Mouse (Mus musculus) right cerebral cortex, adult 18-20 months (tissue): ENCODE results near the gene Arrdc4.
A peak's percentile ranks its signal among the peaks of the same experiment; 100 is the strongest.

Source experiments
- DNase-seq: peaks from one replicate; pipeline ENCODE4 v3.0.0; 2022; ENCODE audit warnings: mixed read lengths

Gene Arrdc4

DNA sequence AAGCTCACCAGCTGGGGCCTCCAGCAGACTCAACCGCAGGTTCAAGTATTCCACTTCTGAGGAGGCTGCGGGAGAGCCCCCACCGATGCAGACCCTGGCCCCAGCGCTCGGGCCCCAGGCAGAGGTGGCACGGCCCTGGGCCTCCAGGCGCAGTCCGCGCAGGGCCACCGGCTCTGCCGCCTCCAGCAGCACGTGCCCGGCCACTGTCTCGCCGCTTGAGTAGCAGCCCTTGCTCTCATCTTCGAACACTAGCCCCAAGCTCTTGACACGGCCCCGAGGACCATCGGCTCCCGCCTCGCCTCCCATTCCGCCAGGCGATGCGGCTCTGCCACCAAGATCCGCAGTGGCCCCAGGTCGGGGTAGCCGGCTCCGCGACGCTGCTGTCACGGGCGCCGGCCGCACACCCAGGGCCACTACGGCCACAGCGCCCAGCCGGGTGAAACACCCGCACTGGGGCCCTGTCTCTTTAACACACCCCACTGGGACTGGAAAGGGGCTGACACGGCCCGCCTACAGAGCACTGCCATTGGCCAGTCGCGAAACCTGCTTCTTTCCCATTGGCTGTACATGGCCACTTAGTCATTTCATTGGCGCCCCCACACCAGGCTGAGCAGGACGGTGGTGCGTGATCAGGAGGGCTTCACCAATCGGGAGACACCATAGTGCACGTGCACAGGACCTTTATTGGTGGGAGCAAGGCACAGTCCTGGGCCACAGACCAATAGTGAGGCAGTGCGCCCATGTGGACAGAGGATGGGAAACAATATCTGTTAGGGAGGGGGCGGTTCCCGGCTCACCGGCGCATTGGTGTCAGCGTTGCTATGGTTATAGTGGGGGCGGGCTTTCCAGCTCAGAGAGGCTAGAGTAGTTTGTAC, at the start of gene Arrdc4:
Arrdc4 (minus strand) TSS at position 481 of the 875 bp plus-strand sequence.
- peak; percentile 99 for DNase-seq

DNA sequence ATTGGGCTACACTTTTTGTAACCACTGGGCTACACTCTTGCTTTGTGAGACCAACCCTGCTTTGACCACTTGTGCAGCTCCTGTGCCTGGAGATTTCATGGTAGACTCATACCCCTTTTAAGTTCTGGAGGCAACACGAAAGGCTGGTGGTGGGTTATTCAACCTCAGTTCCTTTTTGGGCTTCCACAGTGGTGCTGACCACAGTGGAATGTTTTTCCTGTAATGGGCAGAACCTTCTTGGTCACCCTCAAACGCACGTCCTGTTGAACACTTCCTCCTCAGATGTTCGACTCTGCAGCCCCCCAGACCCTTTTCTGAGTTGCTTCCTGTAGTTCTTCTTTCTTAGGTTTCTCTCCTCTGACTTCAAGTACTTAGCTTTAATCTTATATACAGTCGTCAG, 46.5 kb upstream of the Arrdc4 start:
- no peak for DNase-seq

DNA sequence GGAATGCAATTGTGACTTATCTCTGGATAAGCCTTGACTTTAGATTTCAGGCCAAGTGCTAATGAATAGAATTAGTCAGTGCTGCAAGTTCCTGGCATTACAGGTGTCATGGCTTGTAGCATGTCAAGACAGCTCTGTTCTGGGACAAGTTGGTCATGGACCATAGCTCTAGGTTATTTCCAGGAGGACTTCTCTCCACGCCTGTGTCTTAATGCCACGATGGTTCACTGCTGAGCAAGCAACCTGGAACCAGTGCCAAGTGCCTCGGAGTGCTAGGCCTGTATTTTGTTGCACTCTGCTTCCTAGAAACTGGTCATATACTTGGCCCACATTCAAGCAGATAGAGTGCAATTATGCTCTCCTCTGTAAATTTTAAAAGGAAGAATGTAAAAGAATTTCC, 39.7 kb upstream of the Arrdc4 start:
- no peak for DNase-seq

DNA sequence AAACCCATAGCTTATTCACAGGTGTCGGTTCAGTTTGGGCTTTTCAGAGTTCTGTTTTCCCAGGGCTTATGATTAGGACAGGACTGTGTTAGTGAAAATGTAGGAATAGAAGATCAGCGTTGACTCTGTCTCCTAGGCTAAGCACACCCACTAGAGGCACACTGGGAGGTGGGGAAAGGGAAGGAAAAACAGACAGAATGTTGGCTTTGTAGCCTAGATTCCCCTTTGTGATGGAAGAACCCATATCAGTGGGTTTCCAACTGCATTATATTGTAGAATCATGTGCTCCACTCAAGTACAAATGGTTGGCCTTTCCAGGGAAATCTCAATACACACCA, 22.7 kb upstream of the Arrdc4 start:
- DNase-seq: no peak

DNA sequence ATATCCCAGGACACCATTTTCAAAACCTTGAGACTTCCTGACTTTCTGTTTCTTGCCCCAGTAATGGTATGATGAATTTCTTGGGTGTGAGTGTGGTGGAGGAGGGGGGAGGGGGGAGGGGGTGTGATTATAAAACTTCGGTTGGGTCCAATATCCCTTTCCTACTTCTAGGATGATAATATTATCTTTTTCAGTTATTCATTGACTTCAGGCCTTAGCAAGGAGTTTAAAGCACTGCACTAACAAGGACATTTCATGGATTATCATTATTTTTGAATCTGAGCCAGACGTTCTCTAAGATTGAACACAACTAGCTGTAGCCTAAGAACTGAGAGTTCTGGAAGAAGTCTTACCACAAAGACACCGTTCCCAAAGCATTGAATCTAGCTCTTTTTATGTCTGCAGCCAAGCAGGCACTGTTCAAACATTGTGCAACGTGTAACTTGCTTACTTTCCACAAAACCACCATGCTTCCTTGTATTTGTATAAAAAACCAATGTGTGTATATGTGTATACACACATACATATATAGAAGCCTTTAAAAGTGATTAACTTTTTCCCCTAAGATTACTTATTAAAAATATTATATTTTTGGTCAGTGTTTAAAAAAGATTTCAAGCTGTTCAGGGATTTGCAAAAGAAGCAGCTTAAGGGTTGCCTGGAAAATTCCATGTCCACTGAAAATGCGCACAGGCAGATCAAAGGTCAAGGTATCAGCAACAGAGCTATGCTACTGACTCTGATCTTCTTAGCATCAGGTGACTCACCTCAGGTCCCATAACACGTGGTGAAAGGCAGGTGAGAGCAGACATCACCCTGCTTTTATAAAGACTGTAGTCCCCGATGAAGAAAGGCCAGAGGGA, 22.1 kb upstream of the Arrdc4 start:
- DNase-seq: no peak

DNA sequence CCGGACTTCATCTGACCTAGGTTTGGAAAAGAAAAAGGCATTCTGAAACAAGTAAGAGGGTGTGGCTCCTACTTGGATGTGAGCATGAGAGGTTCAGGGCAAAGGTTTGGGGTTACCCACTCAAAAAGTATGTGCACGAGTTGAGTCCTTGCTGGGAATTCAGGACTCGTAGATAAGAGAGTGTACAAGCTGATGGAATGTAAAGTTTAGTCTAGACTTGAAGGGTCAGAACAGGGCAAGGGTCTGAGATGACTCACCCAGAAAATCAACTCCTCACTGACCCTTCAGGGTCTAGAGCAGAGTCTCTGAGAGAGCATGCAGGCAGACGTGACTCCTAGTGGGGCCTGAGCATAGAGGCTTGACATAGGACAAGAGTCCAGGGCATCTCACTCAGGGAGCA, 16.9 kb upstream of the Arrdc4 start:
- no peak for DNase-seq

DNA sequence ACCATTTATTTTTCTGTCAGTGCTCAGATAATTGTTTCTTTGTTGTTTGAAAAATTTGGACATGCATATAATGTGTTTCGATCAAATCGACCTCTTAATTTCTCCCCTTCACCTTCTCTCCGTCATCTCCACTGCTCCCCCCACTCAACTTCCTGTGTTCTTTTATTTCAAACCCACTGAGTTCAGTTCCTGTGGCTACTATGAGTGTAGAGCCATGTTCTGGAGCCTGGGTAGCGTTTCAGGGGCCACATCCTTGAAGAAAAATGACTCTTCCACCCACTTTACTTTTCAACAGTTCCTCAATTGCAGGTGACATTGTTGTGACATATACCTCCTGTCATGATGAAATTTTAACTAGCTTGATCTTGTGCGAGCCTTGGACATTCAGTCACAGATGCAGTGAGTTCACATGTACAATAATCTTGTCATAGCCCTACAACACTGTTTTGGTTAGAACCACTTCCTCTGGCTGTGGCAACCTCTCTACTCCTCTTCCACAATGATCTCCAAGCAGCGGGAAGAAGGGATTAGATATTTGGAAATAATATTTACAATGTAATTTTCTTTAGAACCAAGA, 10.2 kb upstream of the Arrdc4 start:
- DNase-seq: no peak

DNA sequence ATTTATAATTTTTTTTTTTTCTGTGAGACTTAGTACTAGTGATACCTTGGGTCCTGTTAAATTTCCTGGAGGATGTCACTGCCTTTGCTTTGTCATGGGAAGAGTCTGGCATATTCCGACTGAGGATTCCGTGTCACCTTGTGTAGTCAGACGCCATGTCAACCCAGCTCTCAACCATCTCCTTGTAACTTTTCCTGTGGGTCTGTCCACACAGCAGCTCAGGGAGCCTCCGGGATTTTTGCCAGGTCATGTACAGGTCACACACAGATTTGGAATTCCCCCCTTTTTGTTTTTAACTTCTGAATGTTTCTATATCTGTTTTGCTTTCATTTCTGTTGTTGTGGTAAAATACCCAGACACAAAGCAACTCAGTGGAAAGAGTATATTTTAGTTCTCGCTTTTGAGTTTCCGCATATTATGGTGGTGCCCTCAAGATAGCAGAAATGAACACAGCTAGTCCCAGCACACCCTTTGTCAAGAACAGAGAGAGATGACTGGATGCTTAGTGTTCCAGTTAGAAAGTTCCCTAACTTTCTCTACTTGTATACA, 7.7 kb upstream of the Arrdc4 start:
- no peak for DNase-seq

DNA sequence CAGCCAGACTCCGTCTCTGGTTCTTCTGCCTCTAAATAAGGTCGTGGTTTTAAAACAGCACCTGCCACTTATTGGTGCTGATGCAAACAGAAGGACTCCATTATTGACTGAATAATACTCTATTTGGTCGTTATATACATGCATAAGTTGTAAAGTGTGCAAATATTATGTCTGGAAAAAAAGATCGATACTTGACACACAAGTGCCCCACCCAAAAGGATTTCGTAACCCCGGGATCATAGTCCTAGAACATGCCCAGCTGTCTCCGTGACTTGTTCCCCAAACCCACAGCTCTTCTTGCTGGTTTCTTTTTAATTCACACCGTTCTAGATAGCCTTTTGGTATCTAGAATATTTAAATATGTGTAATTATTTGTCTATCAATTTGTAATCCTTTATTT, 878 bp upstream of the Arrdc4 start:
- DNase-seq: no peak

DNA sequence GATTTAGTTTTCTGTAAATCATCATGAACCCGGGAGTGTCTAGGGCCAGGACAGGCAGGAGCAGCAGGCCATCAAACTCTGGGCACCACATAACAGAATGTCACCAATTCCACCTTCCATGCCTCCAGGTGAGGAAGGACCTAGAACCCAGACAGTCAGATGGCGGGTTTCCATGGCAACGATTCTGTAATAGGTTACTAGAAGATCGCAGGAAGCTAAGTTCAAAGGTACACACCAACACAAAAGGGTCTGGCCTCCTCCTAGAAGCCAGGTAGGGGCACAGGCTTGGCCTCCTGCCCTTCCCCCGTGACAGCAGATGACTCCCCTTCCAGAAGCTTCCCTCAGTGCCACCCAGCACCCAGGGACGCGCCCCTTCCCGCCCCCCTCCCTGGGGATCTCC, 680 bp downstream of the Arrdc4 start:
- peak; percentile 24 for DNase-seq

DNA sequence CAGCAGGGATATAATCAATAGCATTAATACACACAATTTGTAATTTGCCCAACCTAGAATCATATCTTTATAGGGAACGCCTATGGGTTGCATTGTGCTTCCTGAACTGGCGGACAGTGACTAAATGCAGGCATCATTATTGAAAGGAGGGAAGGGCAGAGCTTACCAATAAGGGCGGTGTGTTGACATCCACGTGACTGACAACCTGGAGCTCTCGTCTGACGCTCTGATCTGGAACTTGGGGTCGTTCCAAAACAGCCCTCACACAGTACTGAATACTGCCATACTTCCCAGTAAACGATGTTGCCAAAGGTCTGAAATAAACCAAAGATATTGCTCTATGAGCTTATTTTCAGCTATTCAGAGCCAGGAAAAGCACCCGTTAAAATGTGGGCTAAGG, 4.4 kb downstream of the Arrdc4 start:
- no peak for DNase-seq

DNA sequence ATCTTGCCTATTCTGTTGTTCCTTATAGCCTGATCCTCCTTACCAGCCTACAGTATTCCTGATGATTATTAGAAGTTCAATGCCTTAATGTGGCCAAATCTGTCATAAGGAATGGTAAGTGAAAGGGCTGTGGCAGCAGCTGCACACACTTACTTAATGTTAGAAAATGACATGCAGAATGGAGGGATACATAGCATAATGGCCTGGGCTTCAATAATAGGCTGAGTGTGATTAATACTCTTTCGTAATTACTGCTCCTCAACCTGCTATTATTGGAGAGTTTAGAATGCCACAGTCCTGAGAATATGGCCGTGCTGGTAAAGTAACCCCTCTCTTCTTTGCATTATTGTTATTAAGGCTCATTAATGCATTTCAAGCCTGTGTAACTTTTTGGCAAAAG, 4.8 kb downstream of the Arrdc4 start:
- no peak for DNase-seq

DNA sequence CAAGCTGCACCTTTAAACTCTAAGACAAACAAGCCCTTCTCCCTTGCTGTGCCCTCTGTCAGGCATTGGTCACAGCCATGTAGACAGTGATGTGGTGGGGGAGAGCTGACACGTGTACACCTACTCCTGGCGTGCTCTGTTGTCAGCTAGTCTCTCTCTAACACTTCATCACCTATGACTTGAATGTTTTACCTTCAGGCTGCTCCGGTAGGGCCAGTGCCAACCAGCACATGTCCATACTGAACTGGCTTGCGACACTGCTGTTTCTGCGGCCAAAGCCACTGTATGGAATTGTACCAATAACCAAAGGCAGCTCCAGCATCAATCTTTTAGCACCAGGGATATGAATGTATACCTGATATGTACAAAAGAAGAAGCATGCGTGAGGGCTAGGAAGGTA, 8.3 kb downstream of the Arrdc4 start:
- DNase-seq: no peak

DNA sequence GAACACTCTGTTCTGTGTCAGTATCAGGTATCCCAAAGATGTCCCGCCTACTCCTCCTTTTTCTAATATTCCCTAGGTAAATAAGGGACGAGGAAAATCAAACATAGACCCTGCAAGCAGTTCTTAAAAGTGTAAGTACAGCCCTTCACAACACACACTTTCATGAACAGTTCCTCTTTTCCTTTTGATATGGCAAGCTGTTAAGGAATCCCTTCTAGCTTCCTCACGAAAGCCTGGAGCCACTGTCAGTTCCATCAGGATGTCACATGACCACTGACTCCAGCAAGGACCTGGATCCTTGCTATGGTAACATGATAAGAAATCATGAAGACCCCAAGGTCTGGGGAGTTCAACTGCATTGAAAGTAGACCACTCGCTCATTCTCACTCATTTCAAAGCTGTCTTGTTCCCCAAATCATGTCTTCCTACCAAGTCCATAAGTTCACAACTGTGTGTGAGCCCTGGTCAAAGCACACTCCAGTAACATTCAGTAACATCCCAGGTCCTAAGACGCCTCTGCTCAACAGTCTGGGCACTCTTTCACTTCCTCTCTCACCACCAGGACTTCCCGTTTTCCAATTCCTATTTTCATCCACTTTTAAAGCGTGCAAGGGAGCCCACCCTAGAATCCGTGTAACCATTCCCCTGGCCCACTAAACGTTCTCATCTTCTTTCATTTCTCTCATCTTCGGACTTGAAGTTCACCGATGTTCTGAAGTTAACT, 10.2 kb downstream of the Arrdc4 start:
- DNase-seq: no peak

DNA sequence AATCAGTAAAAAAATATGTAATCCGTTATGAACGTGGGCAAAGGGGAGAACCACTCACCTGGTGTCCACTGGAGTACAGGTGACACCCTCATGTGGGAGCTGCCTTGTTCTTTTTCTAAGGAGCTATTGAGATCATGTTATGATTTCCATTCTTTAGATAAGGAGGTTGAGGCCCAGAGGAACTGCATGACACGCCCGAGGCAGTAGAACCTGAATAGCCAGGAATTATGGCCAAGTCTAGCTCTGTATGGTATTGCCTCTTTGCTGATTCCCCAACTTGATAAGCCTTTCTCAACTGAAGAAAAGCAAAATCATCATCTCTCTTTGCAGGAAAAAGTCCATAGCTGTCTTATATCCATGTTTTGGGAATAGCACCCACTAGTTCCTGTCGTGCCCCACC, 22.7 kb downstream of the Arrdc4 start:
- DNase-seq: no peak

DNA sequence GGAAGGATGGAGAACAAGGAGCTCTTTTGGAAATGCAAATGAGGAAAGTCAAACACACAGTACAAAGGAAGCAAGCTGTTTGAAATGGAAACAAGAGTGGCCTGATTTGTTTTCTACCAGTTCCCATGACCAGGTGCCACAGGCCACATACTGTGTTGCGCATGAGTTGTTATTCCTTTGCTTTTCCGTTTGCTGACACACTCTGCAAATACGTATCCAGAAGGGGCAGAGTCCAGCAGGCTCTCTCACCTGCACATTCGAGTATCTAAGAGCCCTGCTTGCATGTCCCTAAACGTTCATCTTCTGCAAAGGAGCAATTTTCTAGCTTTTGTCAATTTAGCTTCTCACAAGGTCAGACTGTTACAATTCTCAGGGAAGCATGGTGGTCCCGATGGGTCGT, 24.3 kb downstream of the Arrdc4 start:
- DNase-seq: no peak

DNA sequence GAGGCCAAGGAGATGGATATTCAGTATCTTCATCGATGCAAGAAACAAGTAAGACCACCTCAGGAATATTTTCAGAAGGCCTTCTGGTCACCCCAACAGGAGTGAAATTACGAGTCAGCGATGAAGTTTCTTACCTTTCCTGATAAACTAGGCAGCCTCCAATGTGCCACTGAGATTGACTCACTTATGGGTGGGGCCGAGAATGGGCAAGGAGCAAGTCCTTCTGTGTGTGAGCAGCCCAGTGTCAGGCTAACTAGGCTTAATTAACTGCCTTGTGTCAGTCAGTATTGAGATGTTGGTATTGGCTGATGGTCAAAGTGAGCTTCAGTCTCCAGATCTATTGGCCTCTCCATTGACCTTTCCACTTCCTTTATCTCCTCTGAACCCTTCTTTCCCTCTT, 27.5 kb downstream of the Arrdc4 start:
- no peak for DNase-seq

DNA sequence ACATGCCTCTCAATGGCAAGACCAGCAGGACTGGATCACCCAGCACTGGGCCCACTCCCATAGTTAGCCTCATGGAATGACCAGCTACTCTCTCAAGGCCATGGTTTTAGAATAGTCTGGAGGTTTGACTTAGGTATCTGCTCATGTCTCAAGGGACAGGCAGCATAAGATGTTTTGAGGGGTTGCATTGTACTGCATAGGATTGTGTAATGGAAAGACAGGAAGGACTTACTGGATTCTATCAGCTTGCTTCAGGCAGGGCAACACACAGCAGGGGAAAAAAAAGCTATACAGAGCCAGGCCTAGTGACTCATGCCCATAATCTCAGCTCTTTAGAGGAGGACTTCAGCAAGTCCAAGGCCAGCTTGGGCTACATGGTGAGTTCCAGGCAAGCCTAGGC, 31.1 kb downstream of the Arrdc4 start:
- no peak for DNase-seq

DNA sequence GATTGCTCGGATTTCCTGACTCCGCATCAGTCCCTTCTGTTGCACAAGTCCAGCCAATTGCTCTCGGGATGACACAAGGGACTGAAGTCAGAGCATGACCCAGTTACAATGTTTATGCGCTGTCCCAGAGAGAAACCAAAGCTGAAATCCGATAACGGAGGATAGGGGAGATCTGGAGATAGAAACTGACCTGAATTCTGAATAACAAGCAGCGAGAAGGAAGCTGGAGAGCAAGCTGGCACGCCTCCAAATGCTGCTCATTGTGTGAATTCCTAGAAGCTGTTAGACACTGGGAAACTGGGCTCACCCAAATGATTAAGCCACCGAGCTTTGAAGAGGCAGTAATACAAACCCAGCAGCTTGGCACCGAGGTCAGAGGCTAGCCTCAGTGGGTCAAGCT, 31.5 kb downstream of the Arrdc4 start:
- DNase-seq: peak; percentile 49

DNA sequence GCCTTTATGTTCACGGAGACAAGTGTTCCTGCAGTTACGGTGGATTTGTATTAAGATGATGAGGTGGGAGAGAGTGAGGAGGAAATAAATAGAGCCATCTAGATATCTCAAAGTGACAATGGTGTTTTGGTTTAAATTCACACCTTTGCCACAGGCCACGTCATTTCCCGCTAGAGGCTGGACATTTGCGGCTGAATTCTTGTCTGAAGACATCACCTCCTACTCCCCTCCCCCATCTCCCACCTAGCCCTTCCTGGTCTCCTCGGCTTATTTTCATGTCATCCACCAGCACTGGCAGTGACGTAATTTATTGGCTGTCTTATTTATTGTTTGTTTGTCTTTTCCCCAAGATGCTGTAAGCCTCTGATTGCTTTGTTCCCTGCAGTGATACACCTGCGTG, 32.1 kb downstream of the Arrdc4 start:
- DNase-seq: no peak

DNA sequence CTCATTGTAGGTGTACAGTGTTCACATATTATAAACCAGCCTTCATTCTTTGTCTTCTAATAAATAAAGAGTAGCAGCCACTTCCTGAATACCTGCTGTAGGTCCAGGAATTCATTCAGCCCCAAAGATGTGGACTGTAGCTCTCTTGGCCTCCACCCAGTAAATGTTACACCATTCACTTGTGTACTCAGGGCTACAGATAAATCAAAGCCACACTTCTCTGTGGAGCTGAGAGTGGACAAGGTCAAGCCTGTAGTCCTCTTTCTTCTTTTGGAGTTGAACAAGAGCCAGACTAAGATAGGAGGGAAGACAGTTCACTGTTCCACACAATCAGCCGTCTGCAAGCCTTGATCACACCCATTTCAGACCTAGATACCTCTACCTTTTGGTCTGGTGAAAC, 36.1 kb downstream of the Arrdc4 start:
- DNase-seq: no peak

DNA sequence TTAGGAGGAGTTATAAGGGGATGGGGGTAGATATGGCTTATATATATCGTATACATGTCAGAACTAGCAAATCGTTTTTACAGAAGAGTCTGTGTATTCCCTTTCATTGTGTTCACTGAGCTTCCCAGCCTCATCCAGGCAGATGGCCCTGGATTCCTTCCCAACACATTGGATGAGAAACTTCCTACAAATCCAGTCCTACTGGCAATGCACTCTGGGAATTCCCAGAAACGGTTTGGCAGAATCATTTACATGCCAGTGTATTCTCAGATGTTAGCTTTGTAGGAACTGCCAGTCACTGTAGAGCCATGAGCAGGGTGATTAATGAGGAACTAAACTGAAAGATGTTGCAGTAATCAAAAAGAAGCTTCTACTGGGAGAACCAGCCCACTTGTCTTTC, 36.6 kb downstream of the Arrdc4 start:
- peak; percentile 7 for DNase-seq

DNA sequence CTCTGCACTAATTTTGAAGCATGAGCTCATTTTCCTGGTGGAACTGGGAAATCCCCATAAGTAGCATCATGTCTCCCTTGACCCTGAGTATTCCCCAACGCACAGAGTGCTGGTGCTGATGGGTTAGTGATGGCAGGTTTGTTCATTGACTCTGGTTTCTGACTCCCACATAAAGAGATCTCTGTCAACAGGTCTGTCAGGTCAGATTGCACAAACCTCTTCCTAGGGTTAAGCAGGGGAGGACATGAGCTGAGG, 39.8 kb downstream of the Arrdc4 start:
- DNase-seq: no peak
